Mouse (Mus musculus) thymus, adult 2 months (tissue): Measurements from ENCODE around the gene Larp1b.

ENCODE experiments used
- CTCF ChIP-seq: fragments of 200-500 bp; IDR thresholded peaks from 2 replicates; pipeline ENCODE4 v1.5.1; 2012; ENCODE audit warnings: mild to moderate bottlenecking, control low read depth, low read length, moderate library complexity, borderline replicate concordance; ENCODE audit not compliant: control insufficient read depth, poor library complexity, insufficient read depth; ENCODE audit errors: extremely low read depth
- POLR2A ChIP-seq: fragments of 200-500 bp; IDR thresholded peaks from 2 replicates; pipeline ENCODE4 v1.6.1; 2012; ENCODE audit warnings: mild to moderate bottlenecking, low read length, control low read depth, moderate library complexity; ENCODE audit not compliant: control insufficient read depth, poor library complexity, insufficient read depth; ENCODE audit errors: extremely low read depth

GRCm38 (mm10) chr3:41084421-41084820 is 134.8 kb downstream of the Larp1b start:
- no peak for TF ChIP-seq CTCF
- TF ChIP-seq POLR2A, result no peak
